Mouse (Mus musculus) myocyte (in vitro differentiated cells): Measurements from ENCODE around the gene Rnf103.
"Not testable (repeated sequence)": the region's sequence is repeated elsewhere in the genome, so short reads cannot be mapped to it uniquely, and the experiment has no call there.

ENCODE experiments used
- E2F4 ChIP-seq: IDR thresholded peaks from one replicate; pipeline ENCODE4 v1.6.1; 2011; ENCODE audit warnings: mild to moderate bottlenecking, control low read depth, moderate library complexity; ENCODE audit not compliant: insufficient read depth
- MYOG ChIP-seq, 3 experiments: IDR thresholded peaks; one replicate each; pipeline ENCODE4 v1.6.1; 2011; ENCODE audit warnings: control low read depth in 2 of 3, low read depth in 2 of 3, mild to moderate bottlenecking in 2 of 3; ENCODE audit not compliant: insufficient read length in 2 of 3, control insufficient read depth in 1 of 3, insufficient read depth in 1 of 3
- POLR2A ChIP-seq: IDR thresholded peaks from one replicate; pipeline ENCODE4 v1.6.1; 2011; ENCODE audit warnings: low read depth, mild to moderate bottlenecking, control low read depth, moderate library complexity; ENCODE audit not compliant: insufficient read length

GRCm38 (mm10) chr6:71478816-71479568, 14.7 kb upstream of the Rnf103 start:
- TF ChIP-seq MYOG (IDR thresholded peaks at IDR 0.05; ENCODE audit: control insufficient read depth in 1 of 3, insufficient read depth in 1 of 3, insufficient read length in 2 of 3, low read depth in 2 of 3); E2F4; POLR2A: not testable (repeated sequence)
